Mouse (Mus musculus) embryonic facial prominence, embryonic 14.5 days (tissue): ENCODE measurements around the gene Eif4a1. TPM values are rescaled to one million over a fixed set of nuclear protein-coding genes. Genes with fewer than 3 reads are reported as not detected.
A peak's percentile ranks its signal among the peaks of the same experiment; 100 is the strongest.

ENCODE experiments used
- ATAC-seq: fragments of 200-750 bp; cut with Nextera tagmentation; 2 replicates; pipeline ENCODE4 v1.8.0; 2017; ENCODE audit warnings: low read depth, moderate number of reproducible peaks, moderate TSS enrichment
- DNase-seq: peaks from one replicate; pipeline ENCODE4 v3.0.0-alpha.2; 2015; ENCODE audit warnings: low spot score
- H3K27ac ChIP-seq: fragments of 300-500 bp; sonication (generic); replicated peaks from 2 replicates; pipeline ENCODE4 v1.5.1; 2014; ENCODE audit warnings: low read depth, mild to moderate bottlenecking, low read length, moderate library complexity
- H3K27me3 ChIP-seq: fragments of 300-500 bp; sonication (generic); replicated peaks from 2 replicates; pipeline ENCODE4 v1.6.1; 2014; ENCODE audit warnings: low read length; ENCODE audit not compliant: control insufficient read depth, insufficient read depth
- H3K36me3 ChIP-seq: fragments of 300-500 bp; sonication (generic); 2 replicates; pipeline ENCODE4 v1.6.1; 2014; ENCODE audit warnings: low read length, mixed read lengths; ENCODE audit not compliant: control insufficient read depth, insufficient read depth
- H3K4me1 ChIP-seq: fragments of 300-500 bp; sonication (generic); 2 replicates; pipeline ENCODE4 v1.6.1; 2014; ENCODE audit warnings: antibody characterized with exemption, low read length; ENCODE audit not compliant: control insufficient read depth, insufficient read depth
- H3K4me2 ChIP-seq: fragments of 300-500 bp; sonication (generic); 2 replicates; pipeline ENCODE4 v1.6.1; 2014; ENCODE audit warnings: low read depth, mild to moderate bottlenecking, low read length, moderate library complexity, mixed read lengths
- H3K4me3 ChIP-seq: fragments of 300-500 bp; sonication (generic); 2 replicates; pipeline ENCODE4 v1.5.1; 2014; ENCODE audit warnings: low read depth, mild to moderate bottlenecking, low read length
- H3K9ac ChIP-seq: fragments of 300-500 bp; sonication (generic); 2 replicates; pipeline ENCODE4 v1.6.1; 2014; ENCODE audit warnings: low read depth, mild to moderate bottlenecking, low read length, moderate library complexity, mixed read lengths
- H3K9me3 ChIP-seq: fragments of 300-500 bp; sonication (generic); 2 replicates; pipeline ENCODE4 v1.6.1; 2016; ENCODE audit warnings: low read length; ENCODE audit not compliant: control insufficient read depth
- WGBS: fragments of 180-500 bp; shearing (Covaris S2); extraction: QIAGEN DNeasy Blood & Tissue Kit; methylation state at CpG from one replicate; pipeline ENCODE4 v1.1.7; 2014; 5-methylcytosine and 5-hydroxymethylcytosine counted together
- polyA plus RNA-seq: library from polyadenylated mRNA; unstranded; fragments of >200 nt; fragmentation: Nextera tagmentation; extraction: Ambion mirVana; gene quantifications from 2 replicates; pipeline ENCODE4 v1.2.1, GENCODE M21; 2014

Gene Eif4a1
- polyA plus RNA-seq, 1 experiment from 2014 or later, result 525 TPM

DNA sequence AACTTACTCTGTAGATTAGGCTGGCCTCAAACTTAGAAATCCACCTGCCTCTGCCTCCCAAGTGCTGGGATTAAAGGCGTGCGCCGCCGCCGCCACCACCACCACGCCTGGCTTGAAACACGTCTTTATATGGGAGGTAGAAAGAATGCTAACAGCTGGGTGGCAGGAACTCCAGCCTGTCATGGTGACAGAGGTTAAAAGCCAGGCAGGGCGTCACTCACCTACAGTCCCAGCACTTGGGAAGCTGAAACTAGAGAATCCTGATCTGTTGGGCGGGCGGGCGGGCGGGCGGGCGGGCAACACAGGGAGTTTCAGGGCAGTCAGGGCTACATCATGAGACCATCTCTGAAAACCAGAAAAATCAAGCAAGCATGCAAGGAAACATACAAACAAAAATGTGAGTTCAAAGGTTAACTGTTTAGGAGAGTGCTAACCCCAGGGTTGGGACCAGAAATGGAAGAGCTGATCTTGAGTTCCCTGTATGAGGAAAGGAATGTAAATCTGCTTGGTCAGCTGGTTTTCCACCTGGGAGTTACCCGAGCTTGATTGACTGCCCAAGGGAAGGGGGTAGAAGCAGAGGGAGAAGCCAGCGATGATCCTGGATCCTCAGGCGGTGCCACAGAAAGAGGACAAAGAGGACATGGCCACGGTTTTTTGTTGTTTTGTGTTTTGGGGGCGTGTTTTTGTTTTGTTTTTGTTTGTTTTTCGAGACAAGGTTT lies 40.9 kb upstream of the Eif4a1 start:
- DNase-seq (no peak), ATAC-seq (no peak)
- no peaks in the 10 kb centered on the region for H3K27me3 ChIP-seq
- 71% methylated on average over 20 of the region's 20 CpGs for WGBS
- H3K9me3 ChIP-seq, result peaks cover 3% of the 10 kb centered on the region; the same call in 1 of the 2 replicates
- no peaks in the 10 kb centered on the region for H3K36me3 ChIP-seq
- H3K27ac ChIP-seq, result no peak overlapping the region
- no peak overlapping the region for H3K9ac ChIP-seq
- 0 out of 2 replicates have a peak, but pooled peaks cover 3% of the 10 kb centered on the region for H3K4me1 ChIP-seq
- no peak overlapping the region for H3K4me3 ChIP-seq
- H3K4me2 ChIP-seq, result no peak overlapping the region

DNA sequence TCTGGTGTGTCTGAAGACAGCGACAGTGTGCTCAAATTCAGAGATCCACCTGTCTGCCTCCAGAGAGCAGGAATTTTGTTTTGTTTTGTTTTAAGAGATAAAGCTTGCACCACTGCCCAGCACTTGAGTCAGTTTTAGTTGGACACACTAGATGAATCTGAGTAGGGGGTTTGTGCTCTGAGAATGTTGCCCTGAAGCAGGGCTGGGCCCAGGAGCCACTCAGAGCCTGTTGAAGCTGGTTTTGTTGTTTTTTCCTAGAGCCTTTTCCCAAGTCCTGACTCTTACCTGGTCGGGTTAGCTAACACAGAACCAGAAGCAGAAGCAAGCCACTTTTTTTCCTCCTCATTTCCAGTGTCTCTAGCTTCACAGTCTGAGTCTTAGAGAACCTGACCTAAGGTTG lies 38.9 kb upstream of the Eif4a1 start:
- Histone ChIP-seq H3K9ac (no peak overlapping the region), H3K27me3 (no peaks in the 10 kb centered on the region), H3K9me3 (peaks cover 3% of the 10 kb centered on the region; the same call in 1 of the 2 replicates), H3K4me2 (no peak overlapping the region), H3K27ac (no peak overlapping the region), H3K4me3 (no peak overlapping the region), H3K36me3 (no peaks in the 10 kb centered on the region), H3K4me1 (0 out of 2 replicates have a peak, but pooled peaks cover 3% of the 10 kb centered on the region)
- no peak for DNase-seq
- ATAC-seq, result no peak
- WGBS, result 73% methylated on average over 2 of the region's 2 CpGs

DNA sequence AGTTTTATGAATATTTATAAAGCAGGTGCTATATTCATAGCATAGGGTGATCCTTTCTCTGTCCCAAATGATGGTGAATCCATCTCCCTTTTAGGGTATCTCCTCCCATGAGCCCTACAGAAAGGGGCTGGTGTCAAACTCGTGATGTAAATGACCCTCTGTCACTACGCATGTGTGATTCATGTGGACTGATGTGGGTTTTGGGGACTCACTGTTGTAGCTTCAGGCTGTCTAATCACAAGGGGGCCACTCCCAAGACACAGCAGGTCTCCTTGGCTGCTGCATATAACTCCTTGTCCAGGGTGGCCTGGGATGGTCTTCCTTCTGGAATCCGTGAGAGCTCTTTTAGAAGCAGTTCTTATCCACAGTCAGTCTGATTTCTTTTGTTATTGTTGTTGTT lies 38.2 kb upstream of the Eif4a1 start:
- 75% methylated on average over 3 of the region's 3 CpGs for WGBS
- Histone ChIP-seq H3K4me1 (no peaks in the 10 kb centered on the region), H3K9me3 (peaks cover 2% of the 10 kb centered on the region; the same call in 1 of the 2 replicates), H3K4me2 (no peak overlapping the region), H3K27ac (no peak overlapping the region), H3K9ac (no peak overlapping the region), H3K27me3 (no peaks in the 10 kb centered on the region), H3K4me3 (no peak overlapping the region), H3K36me3 (no peaks in the 10 kb centered on the region)
- ATAC-seq, result no peak
- DNase-seq, result no peak

DNA sequence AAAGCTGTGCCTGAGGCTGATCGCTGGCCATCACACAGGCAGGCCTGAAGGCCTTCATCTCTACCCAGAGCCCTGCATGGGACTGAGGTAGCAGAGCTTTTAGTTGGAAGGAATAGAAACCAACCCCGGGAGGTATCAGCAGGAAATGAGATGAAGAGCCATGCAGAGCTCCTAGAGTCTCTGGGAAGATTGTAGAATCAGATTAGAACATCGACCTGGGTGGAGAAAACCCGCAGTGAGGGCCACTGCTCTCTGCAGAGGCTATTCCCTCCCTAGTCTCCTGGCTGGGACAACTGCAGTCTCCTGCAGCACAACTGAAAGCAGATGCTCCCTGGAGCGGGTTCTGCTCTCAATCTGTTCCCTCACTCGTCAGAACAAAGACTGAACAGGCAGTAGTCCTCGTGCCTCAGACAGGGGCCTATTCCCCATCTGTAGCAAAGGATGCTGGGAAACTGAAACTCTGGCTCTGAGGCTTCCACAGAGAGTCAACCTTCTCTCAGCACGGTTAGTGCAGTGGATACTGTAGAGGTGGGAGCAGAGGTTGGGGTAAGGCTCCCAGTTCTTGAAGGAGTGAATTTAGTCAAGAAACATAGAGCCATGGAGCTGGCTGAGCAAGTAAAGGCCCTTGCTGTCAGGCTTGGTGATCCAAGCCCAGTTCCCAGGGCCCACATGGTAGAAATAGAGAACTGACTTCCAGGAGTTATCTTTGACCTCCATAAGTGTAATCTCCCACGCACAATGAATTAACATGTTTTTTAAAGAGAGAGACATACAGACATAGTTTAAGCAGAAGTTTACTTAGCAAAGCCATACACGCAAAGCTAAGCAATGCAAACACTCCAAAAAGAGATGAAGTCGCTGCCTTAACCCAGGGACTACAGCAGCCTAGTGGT lies 37.6 kb upstream of the Eif4a1 start:
- H3K9ac ChIP-seq, result peak overlapping the region; percentile 15; the same call in 1 of the 2 replicates
- H3K9me3 ChIP-seq, result no peaks in the 10 kb centered on the region
- no peaks in the 10 kb centered on the region for H3K27me3 ChIP-seq
- H3K36me3 ChIP-seq, result no peaks in the 10 kb centered on the region
- peak overlapping the region; percentile 70 for H3K27ac ChIP-seq
- no peak overlapping the region for H3K4me3 ChIP-seq
- no peak overlapping the region for H3K4me2 ChIP-seq
- DNase-seq, result peak; percentile 46
- H3K4me1 ChIP-seq, result no peaks in the 10 kb centered on the region
- no peak for ATAC-seq
- WGBS, result 43% methylated on average over 11 of the region's 11 CpGs

DNA sequence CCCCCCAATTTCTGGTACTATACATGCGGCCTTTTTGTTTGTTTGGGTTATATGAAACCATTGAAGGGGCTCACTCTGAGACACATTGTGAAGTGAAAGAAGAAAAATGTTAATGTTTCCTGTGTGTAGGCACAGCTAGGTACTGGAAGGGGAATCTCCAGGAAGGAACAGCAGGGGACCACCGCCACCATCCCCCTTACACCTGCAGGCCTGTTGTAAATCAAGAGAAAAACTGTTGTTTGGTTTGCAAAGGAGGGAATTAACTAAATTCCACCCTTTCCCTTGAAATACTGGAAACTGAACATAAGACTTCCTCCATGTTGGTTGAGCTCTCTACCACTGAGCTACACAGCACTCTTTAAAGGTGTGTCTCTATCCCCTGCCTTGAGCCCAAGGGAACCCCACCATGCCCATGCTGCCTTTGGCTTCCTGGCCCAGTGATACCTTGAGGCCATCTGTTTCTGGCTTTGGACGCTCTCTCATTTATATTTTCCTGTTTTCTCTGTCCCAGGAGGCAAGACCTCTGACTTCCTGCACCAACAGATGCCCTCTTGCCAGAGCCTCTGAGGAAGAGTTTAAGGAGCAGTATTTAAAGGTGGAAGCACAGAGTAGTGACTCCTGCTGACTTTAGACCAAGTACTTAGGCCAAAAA lies 36.5 kb upstream of the Eif4a1 start:
- ATAC-seq, result no peak
- no peak overlapping the region for H3K9ac ChIP-seq
- 75% methylated on average over 3 of the region's 3 CpGs for WGBS
- H3K4me1 ChIP-seq, result no peaks in the 10 kb centered on the region
- no peaks in the 10 kb centered on the region for H3K27me3 ChIP-seq
- H3K9me3 ChIP-seq, result no peaks in the 10 kb centered on the region
- no peak overlapping the region for H3K4me3 ChIP-seq
- H3K27ac ChIP-seq, result no peak overlapping the region
- H3K4me2 ChIP-seq, result no peak overlapping the region
- no peaks in the 10 kb centered on the region for H3K36me3 ChIP-seq
- DNase-seq, result no peak

DNA sequence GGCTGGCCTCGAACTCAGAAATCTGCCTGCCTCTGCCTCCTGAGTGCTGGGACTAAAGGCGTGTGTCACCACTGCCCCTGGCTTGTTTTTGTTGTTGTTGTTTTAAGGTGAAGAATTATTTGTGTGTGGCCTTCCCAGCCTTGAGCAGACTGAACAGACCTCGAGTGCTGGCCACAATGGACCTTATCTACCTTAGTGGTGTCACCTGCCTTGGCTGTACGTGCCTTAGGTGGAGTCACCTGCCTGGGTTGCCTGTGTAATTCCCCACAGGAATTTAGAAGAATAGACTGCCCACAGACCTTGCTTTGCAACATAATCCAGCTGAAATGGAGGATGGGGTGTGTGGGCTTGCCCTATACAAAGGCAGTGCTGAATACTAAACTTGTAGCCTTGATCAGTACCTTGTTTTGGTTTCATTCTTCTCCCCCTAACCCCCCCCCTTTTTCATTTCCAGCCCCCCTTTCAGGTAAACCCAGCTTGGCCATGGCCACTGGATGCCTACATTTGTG lies 35.7 kb upstream of the Eif4a1 start:
- Histone ChIP-seq H3K27me3 (no peaks in the 10 kb centered on the region), H3K36me3 (no peaks in the 10 kb centered on the region), H3K4me1 (no peaks in the 10 kb centered on the region), H3K9me3 (no peaks in the 10 kb centered on the region), H3K4me2 (no peak overlapping the region), H3K27ac (no peak overlapping the region), H3K9ac (no peak overlapping the region), H3K4me3 (no peak overlapping the region)
- WGBS, result 87% methylated on average over 4 of the region's 4 CpGs
- no peak for ATAC-seq
- no peak for DNase-seq

DNA sequence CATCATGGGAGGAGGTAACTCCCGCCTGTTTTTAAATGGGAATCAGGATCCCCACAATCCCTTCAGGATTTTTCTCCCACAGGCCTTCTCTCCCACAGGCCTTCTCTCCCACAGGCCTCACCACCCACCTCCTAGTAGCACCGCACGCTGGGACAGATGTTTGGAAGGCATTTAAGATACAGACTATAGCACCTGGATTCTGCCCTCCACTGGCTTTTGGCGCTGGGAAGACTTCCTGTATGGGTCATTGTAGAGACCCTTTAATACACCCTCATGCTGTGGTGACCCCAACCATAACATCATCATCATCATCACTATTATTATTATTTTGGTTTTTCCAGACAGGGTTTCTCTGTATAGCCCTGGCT lies 35.2 kb upstream of the Eif4a1 start:
- Histone ChIP-seq H3K27me3 (no peaks in the 10 kb centered on the region), H3K4me3 (no peak overlapping the region), H3K9ac (no peak overlapping the region), H3K4me2 (no peak overlapping the region), H3K4me1 (no peaks in the 10 kb centered on the region), H3K27ac (no peak overlapping the region; the same call in 1 of the 2 replicates), H3K36me3 (no peaks in the 10 kb centered on the region), H3K9me3 (no peaks in the 10 kb centered on the region)
- WGBS, result 80% methylated on average over 4 of the region's 4 CpGs
- ATAC-seq (no peak), DNase-seq (no peak)

DNA sequence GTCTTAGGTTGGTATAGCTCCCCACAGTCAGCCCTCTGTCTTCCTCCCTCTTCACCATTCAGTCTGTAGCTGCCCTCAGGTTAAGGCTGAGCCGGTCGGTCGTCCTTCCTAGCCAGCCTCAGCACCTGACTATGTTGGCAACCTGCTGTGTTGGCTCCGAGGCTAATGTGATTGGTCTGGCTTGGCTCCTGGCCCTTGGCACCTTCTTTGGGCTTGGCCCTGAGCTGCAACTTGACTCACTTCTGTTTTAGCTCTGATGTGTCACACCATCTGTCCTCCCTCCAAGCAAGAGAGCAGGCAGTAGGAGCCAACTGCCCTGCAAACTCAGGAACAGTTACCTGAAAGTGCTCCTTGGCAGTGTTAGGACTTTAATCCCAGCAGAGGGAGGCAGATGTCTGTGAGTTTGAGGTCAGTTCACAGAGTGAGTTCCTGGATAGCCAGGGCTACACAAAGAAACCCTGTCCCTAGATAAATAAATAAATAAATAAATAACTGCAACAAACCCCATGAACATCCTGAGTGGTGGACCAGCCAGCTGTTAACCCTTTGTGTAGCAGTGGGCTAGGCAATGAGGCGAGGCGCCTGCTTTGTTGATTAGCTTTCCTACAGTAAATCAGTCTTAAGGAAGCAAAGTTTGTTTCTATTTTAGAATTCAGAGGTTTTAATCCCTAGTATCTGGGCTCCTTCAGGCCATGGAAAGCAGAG lies 34.7 kb upstream of the Eif4a1 start:
- Histone ChIP-seq H3K9ac (no peak overlapping the region), H3K27ac (no peak overlapping the region; the same call in 1 of the 2 replicates), H3K4me1 (no peaks in the 10 kb centered on the region), H3K4me3 (no peak overlapping the region), H3K27me3 (no peaks in the 10 kb centered on the region), H3K9me3 (no peaks in the 10 kb centered on the region), H3K4me2 (no peak overlapping the region), H3K36me3 (no peaks in the 10 kb centered on the region)
- no peak for ATAC-seq
- no peak for DNase-seq
- WGBS, result 44% methylated on average over 6 of the region's 6 CpGs
